Mouse (Mus musculus): ENCODE data around the gene Stab2. TPM values are rescaled to one million over a fixed set of nuclear protein-coding genes. Genes with fewer than 3 reads are reported as not detected.

Stab2 gene
- polyA plus RNA-seq, 1 experiment from 2014 or later: 0.04 TPM

- H3K27me3 ChIP-seq (replicated peaks; ENCODE audit: control insufficient read depth, insufficient read depth, low read length): no peaks in the 10 kb centered on the region
- H3K4me1 ChIP-seq (ENCODE audit: control insufficient read depth, insufficient read depth, low read depth, low read length): no peaks in the 10 kb centered on the region
- H3K27ac ChIP-seq (ENCODE audit: low read depth, low read length): no peak overlapping the region
- no peaks in the 10 kb centered on the region for H3K36me3 ChIP-seq (ENCODE audit: control insufficient read depth, insufficient read depth, low read length)
- H3K4me3 ChIP-seq (ENCODE audit: low read length): no peak overlapping the region
- no peak for ATAC-seq
- H3K9me3 ChIP-seq (ENCODE audit: control insufficient read depth, low read length): no peaks in the 10 kb centered on the region
- H3K9ac ChIP-seq (ENCODE audit: low read depth, low read length): no peak overlapping the region
- whole genome bisulfite sequencing: 91% methylated on average over 6 of the region's 6 CpGs
- no peak overlapping the region for H3K4me2 ChIP-seq (ENCODE audit: low read length)
Observed at GRCm38 (mm10) chr10:86862496-86862895, 145.3 kb downstream of the Stab2 start.

- Histone ChIP-seq H3K36me3 (ENCODE audit: control insufficient read depth, insufficient read depth, low read length) (no peaks in the 10 kb centered on the region), H3K9ac (ENCODE audit: low read depth, low read length) (no peak overlapping the region), H3K9me3 (ENCODE audit: control insufficient read depth, low read length) (no peaks in the 10 kb centered on the region), H3K4me3 (ENCODE audit: low read length) (no peak overlapping the region), H3K4me1 (ENCODE audit: control insufficient read depth, insufficient read depth, low read depth, low read length) (no peaks in the 10 kb centered on the region), H3K27ac (ENCODE audit: low read depth, low read length) (no peak overlapping the region), H3K4me2 (ENCODE audit: low read length) (no peak overlapping the region), H3K27me3 (replicated peaks; ENCODE audit: control insufficient read depth, insufficient read depth, low read length) (no peaks in the 10 kb centered on the region)
- no peak for ATAC-seq
- 80% methylated on average over 4 of the region's 4 CpGs for WGBS
Observed at GRCm38 (mm10) chr10:86860396-86860795, 147.4 kb downstream of the Stab2 start.

- ATAC-seq: no peak
- Histone ChIP-seq H3K9me3 (ENCODE audit: control insufficient read depth, low read length) (no peaks in the 10 kb centered on the region), H3K27ac (ENCODE audit: low read depth, low read length) (no peak overlapping the region), H3K27me3 (replicated peaks; ENCODE audit: control insufficient read depth, insufficient read depth, low read length) (no peaks in the 10 kb centered on the region), H3K4me3 (ENCODE audit: low read length) (no peak overlapping the region), H3K9ac (ENCODE audit: low read depth, low read length) (no peak overlapping the region), H3K36me3 (ENCODE audit: control insufficient read depth, insufficient read depth, low read length) (no peaks in the 10 kb centered on the region), H3K4me2 (ENCODE audit: low read length) (no peak overlapping the region), H3K4me1 (ENCODE audit: control insufficient read depth, insufficient read depth, low read depth, low read length) (no peaks in the 10 kb centered on the region)
- WGBS: 82% methylated on average over 3 of the region's 3 CpGs
Observed at GRCm38 (mm10) chr10:86853433-86853832, 154.4 kb downstream of the Stab2 start.

GRCm38 (mm10) chr10:86852160-86852559 is 155.7 kb downstream of the Stab2 start:
- no peak overlapping the region for H3K27ac ChIP-seq (ENCODE audit: low read depth, low read length)
- H3K36me3 ChIP-seq (ENCODE audit: control insufficient read depth, insufficient read depth, low read length): no peaks in the 10 kb centered on the region
- peak; percentile 57; the same call in 1 of the 2 replicates for ATAC-seq
- 68% methylated on average over 6 of the region's 6 CpGs for WGBS
- no peaks in the 10 kb centered on the region for H3K27me3 ChIP-seq (replicated peaks; ENCODE audit: control insufficient read depth, insufficient read depth, low read length)
- H3K9me3 ChIP-seq (ENCODE audit: control insufficient read depth, low read length): no peaks in the 10 kb centered on the region
- H3K4me2 ChIP-seq (ENCODE audit: low read length): no peak overlapping the region
- no peak overlapping the region for H3K9ac ChIP-seq (ENCODE audit: low read depth, low read length)
- H3K4me3 ChIP-seq (ENCODE audit: low read length): no peak overlapping the region
- no peaks in the 10 kb centered on the region for H3K4me1 ChIP-seq (ENCODE audit: control insufficient read depth, insufficient read depth, low read depth, low read length)

- no peaks in the 10 kb centered on the region for H3K9me3 ChIP-seq (ENCODE audit: control insufficient read depth, low read length)
- WGBS: 87% methylated on average over 4 of the region's 4 CpGs
- ATAC-seq: no peak
Observed at GRCm38 (mm10) chr10:86849508-86849907, 158.3 kb downstream of the Stab2 start.

GRCm38 (mm10) chr10:86849087-86849486 is 158.7 kb downstream of the Stab2 start:
- Histone ChIP-seq H3K4me2 (ENCODE audit: low read length) (no peak overlapping the region), H3K9me3 (ENCODE audit: control insufficient read depth, low read length) (no peaks in the 10 kb centered on the region), H3K9ac (ENCODE audit: low read depth, low read length) (no peak overlapping the region), H3K36me3 (ENCODE audit: control insufficient read depth, insufficient read depth, low read length) (no peaks in the 10 kb centered on the region), H3K4me1 (ENCODE audit: control insufficient read depth, insufficient read depth, low read depth, low read length) (no peaks in the 10 kb centered on the region), H3K4me3 (ENCODE audit: low read length) (no peak overlapping the region), H3K27ac (ENCODE audit: low read depth, low read length) (no peak overlapping the region), H3K27me3 (replicated peaks; ENCODE audit: control insufficient read depth, insufficient read depth, low read length) (no peaks in the 10 kb centered on the region)
- ATAC-seq: no peak
- WGBS: 76% methylated on average over 4 of the region's 4 CpGs

More at GRCm38 (mm10) chr10:86849508-86849907, 158.3 kb downstream of the Stab2 start:
- Histone ChIP-seq H3K27me3 (replicated peaks; ENCODE audit: control insufficient read depth, insufficient read depth, low read length) (no peaks in the 10 kb centered on the region), H3K9ac (ENCODE audit: low read depth, low read length) (no peak overlapping the region), H3K36me3 (ENCODE audit: control insufficient read depth, insufficient read depth, low read length) (no peaks in the 10 kb centered on the region), H3K4me3 (ENCODE audit: low read length) (no peak overlapping the region), H3K4me1 (ENCODE audit: control insufficient read depth, insufficient read depth, low read depth, low read length) (no peaks in the 10 kb centered on the region), H3K4me2 (ENCODE audit: low read length) (no peak overlapping the region), H3K27ac (ENCODE audit: low read depth, low read length) (no peak overlapping the region)

GRCm38 (mm10) chr10:86846926-86847467 is 160.8 kb downstream of the Stab2 start:
- Histone ChIP-seq H3K4me1 (ENCODE audit: control insufficient read depth, insufficient read depth, low read depth, low read length) (no peaks in the 10 kb centered on the region), H3K27me3 (replicated peaks; ENCODE audit: control insufficient read depth, insufficient read depth, low read length) (no peaks in the 10 kb centered on the region), H3K4me3 (ENCODE audit: low read length) (no peak overlapping the region), H3K4me2 (ENCODE audit: low read length) (no peak overlapping the region), H3K9me3 (ENCODE audit: control insufficient read depth, low read length) (no peaks in the 10 kb centered on the region), H3K27ac (ENCODE audit: low read depth, low read length) (no peak overlapping the region), H3K36me3 (ENCODE audit: control insufficient read depth, insufficient read depth, low read length) (no peaks in the 10 kb centered on the region), H3K9ac (ENCODE audit: low read depth, low read length) (no peak overlapping the region)
- WGBS: 80% methylated on average over 9 of the region's 9 CpGs
- no peak for ATAC-seq

- no peaks in the 10 kb centered on the region for H3K27me3 ChIP-seq (replicated peaks; ENCODE audit: control insufficient read depth, insufficient read depth, low read length)
- H3K4me3 ChIP-seq (ENCODE audit: low read length): no peak overlapping the region
- H3K9me3 ChIP-seq (ENCODE audit: control insufficient read depth, low read length): no peaks in the 10 kb centered on the region
- no peaks in the 10 kb centered on the region for H3K4me1 ChIP-seq (ENCODE audit: control insufficient read depth, insufficient read depth, low read depth, low read length)
- no peaks in the 10 kb centered on the region for H3K36me3 ChIP-seq (ENCODE audit: control insufficient read depth, insufficient read depth, low read length)
- no peak for ATAC-seq
- H3K27ac ChIP-seq (ENCODE audit: low read depth, low read length): no peak overlapping the region
- H3K4me2 ChIP-seq (ENCODE audit: low read length): no peak overlapping the region
- WGBS: 86% methylated on average over 5 of the region's 5 CpGs
- H3K9ac ChIP-seq (ENCODE audit: low read depth, low read length): no peak overlapping the region
Observed at GRCm38 (mm10) chr10:86842659-86843058, 165.2 kb downstream of the Stab2 start.

GRCm38 (mm10) chr10:86838827-86839226 is 169.0 kb downstream of the Stab2 start:
- H3K27me3 ChIP-seq (replicated peaks; ENCODE audit: control insufficient read depth, insufficient read depth, low read length): no peaks in the 10 kb centered on the region
- no peaks in the 10 kb centered on the region for H3K9me3 ChIP-seq (ENCODE audit: control insufficient read depth, low read length)
- no peak overlapping the region for H3K9ac ChIP-seq (ENCODE audit: low read depth, low read length)
- H3K4me3 ChIP-seq (ENCODE audit: low read length): no peak overlapping the region
- H3K4me2 ChIP-seq (ENCODE audit: low read length): no peak overlapping the region
- WGBS: 90% methylated on average over 6 of the region's 6 CpGs
- ATAC-seq: no peak; the same call in 1 of the 2 replicates
- H3K27ac ChIP-seq (ENCODE audit: low read depth, low read length): no peak overlapping the region
- peaks cover 6% of the 10 kb centered on the region; the same call in 1 of the 2 replicates for H3K36me3 ChIP-seq (ENCODE audit: control insufficient read depth, insufficient read depth, low read length)
- no peaks in the 10 kb centered on the region for H3K4me1 ChIP-seq (ENCODE audit: control insufficient read depth, insufficient read depth, low read depth, low read length)

GRCm38 (mm10) chr10:86836784-86837183 is 171.0 kb downstream of the Stab2 start:
- Histone ChIP-seq H3K4me3 (ENCODE audit: low read length) (no peak overlapping the region), H3K4me1 (ENCODE audit: control insufficient read depth, insufficient read depth, low read depth, low read length) (no peaks in the 10 kb centered on the region), H3K9ac (ENCODE audit: low read depth, low read length) (no peak overlapping the region), H3K36me3 (ENCODE audit: control insufficient read depth, insufficient read depth, low read length) (peaks cover 9% of the 10 kb centered on the region; the same call in 1 of the 2 replicates), H3K27ac (ENCODE audit: low read depth, low read length) (no peak overlapping the region), H3K4me2 (ENCODE audit: low read length) (no peak overlapping the region), H3K9me3 (ENCODE audit: control insufficient read depth, low read length) (no peaks in the 10 kb centered on the region), H3K27me3 (replicated peaks; ENCODE audit: control insufficient read depth, insufficient read depth, low read length) (no peaks in the 10 kb centered on the region)
- 74% methylated on average over 4 of the region's 4 CpGs for WGBS
- no peak for ATAC-seq

Measured in hindbrain, embryonic 16.5 days (tissue).